Mouse (Mus musculus): ENCODE results near the gene Iqcg. TPM values are rescaled to one million over a fixed set of nuclear protein-coding genes. Genes with fewer than 3 reads are reported as not detected.

Gene Iqcg
- polyA plus RNA-seq (2017; shearing (Covaris generic)), result 1.4 TPM

DNA sequence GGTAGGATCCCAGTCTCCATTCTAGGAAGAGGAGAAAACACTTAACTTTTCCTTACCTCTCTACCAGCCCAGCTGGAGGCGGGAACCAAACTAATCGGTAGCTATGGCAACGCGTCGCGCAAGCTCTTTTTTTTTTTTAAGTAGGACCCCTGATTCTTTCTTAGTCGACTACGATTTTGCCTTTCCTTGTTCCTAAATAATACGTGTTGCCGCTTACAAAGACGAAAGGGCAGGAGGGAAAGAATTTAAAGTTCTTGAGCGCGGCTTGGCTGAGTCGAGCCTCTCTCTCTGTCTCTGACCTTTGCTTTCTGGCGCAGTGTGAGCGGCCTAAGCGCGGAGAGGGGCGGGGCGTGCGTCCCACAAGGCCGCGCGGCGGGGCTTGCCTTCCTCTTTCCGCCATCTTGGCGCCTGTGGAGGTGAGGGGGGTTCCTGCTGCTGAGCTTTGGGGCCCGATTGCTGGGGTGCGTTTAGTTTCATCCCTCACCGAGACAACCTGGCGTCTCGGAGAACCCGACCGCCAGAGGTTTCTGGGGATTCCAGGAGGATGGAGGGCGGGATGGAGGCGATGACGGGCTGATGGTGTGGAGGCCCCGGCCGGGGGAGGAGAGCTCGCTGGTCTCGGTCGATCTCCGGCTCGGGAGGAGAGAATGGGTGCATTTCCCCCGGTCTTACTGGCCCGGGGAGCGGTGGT lies at the start of gene Iqcg, which contains the start of gene Rpl35a:
TSS of gene Iqcg (minus strand) at position 124 of the 691 bp plus-strand sequence.
TSS of gene Rpl35a (plus strand) at position 359 of the 691 bp plus-strand sequence.

DNA sequence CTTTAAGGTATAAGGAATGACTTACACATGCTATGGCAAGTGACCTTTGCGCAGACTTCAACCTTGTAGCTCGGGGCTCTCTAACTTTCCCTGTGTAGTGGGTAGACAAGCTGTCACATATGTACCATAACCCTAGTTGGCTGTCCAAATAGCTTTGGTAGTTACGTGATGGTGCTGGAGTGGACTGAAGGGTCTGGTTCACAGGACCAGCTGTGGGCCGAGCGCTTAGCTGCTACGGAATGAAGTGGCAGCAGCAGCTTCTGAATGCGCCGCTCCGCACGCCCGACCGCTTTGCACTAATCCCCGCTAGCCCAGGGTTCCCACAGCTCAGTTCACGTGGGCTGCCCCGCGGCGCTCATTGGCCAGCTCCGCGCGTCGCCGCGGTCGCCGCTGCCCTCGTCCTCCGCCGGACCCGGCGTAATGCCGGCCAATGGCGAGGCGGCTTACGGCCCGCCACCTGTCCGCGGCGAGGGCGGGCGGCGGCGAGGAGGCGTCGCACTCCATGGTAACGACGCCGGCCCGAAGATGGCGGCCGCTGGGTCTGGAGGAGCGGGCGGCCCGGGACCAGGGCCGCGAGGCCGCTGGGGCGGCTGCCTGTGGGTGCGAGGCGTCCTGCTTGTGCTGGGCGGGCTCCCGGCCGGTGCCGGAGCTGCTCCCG lies 6.1 kb upstream of the Iqcg start, which contains the start of gene Lmln:
TSS of gene Lmln (plus strand) at position 498 of the 658 bp plus-strand sequence.

Other genes with a start within 250 kb of the Iqcg start
- gene Smbd1, start 245.7 kb downstream of the Iqcg start, polyA plus RNA-seq (2017; shearing (Covaris generic)), result not detected
- 62.3 TPM for gene Fyttd1, start 178.7 kb downstream of the Iqcg start, polyA plus RNA-seq (2017; shearing (Covaris generic))
- gene Rubcn, start 178.5 kb downstream of the Iqcg start, polyA plus RNA-seq (2017; shearing (Covaris generic)), result 11.1 TPM
- gene Lrch3, start 142.1 kb downstream of the Iqcg start, polyA plus RNA-seq (2017; shearing (Covaris generic)), result 70.9 TPM
- 658 TPM for gene Rpl35a, start 235 bp upstream of the Iqcg start, polyA plus RNA-seq (2017; shearing (Covaris generic))
- gene Lmln, start 6.3 kb upstream of the Iqcg start, polyA plus RNA-seq (2017; shearing (Covaris generic)), result 1.3 TPM
- gene Osbpl11, start 128.9 kb upstream of the Iqcg start, polyA plus RNA-seq (2017; shearing (Covaris generic)), result 21.9 TPM
- gene Snx4, start 195.2 kb upstream of the Iqcg start, polyA plus RNA-seq (2017; shearing (Covaris generic)), result 71.1 TPM

Data from effector memory CD4-positive, alpha-beta T cell, adult 5 months (primary cell).